Mouse (Mus musculus) adrenal gland, adult 10 weeks (tissue): ENCODE results near the gene Fam83b. TPM values are rescaled to one million over a fixed set of nuclear protein-coding genes. Genes with fewer than 3 reads are reported as not detected.

Experiments
- polyA plus RNA-seq: library from polyadenylated mRNA; stranded (reverse); fragments of 350-450 nt; fragmentation: Illumina TruSeq; extraction: RNeasy Lipid Tissue Mini Kit (QIAGEN cat#74804); gene quantifications from one replicate; pipeline ENCODE4 v1.2.3, GENCODE M21; 2014; ENCODE audit warnings: low read depth, low replicate concordance

Fam83b gene
- not detected for polyA plus RNA-seq

GRCm38 (mm10) chr9:76566515-76567280 is at the start of gene Fam83b:
Fam83b (minus strand) TSS chr9:76567116.

Other genes with a start within 250 kb of the Fam83b start
- gene Hcrtr2, start 243.3 kb downstream of the Fam83b start, polyA plus RNA-seq = 0.41 TPM